Mouse (Mus musculus): ENCODE results near the gene 9630041A04Rik.

Gene 9630041A04Rik

DNA sequence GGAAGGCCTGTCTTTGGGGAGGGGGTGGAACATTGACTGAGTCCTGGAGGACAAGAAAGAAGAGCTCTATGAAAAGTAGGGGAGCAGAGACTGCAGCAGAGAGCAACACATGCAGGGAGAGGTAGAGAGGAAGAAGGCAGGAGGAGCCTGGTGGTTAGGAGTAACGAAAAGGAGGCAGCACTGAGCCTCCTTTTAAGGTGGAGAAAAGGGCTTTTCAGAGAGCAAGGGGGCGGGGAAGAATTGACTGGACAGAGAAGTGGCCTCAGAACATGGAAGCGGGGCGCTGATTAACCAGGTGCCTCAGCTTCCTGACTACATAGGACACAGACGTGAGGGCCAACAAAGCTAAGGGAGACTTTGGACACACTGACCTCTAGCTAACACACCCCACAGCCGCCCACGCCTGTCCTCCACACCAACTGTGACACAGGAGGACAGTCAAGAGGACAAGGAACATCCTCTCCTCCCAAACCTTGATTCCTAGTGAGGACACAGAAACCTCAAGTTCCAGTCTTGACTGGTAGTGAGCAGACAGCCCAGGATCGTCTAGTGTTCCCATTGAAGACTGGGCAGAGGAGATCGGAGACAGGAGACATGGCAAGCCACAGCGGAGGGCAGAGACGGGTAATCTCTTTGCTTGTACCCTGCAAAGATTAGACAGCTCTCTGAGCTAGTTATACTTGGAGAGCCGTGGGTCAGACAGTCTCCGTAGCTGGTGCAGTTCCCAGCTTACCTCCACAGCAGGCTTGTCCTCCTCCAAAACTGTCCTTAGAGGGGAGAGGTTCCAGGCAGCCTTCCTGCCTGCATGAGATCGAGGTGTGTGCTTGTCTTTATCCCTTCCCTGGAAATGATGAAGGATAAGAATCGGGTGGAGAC, at the start of gene 9630041A04Rik:
TSS of gene 9630041A04Rik (plus strand) at position 246 of the 876 bp plus-strand sequence.
- in situ Hi-C loops (cut with MboI, MseI): no loop called here

DNA sequence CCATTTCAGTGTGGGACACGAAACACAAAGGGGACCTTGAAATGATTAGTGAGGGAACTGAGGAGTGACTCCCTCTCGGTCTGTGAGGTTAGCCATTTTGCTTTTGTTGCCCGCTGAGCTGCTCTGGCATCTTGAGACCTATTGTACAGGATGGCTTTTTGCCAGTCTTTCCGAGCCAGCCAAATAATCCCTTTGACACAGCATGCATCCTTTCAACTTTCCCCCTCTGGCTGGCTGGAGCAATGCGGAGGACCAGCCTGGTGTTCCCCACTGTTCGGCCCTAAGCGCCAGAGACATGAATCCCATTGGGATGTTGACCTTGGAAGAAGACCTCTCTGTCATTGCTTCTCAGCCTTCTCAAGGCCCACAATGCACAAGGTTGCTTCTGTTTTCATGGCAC, 37.7 kb upstream of the 9630041A04Rik start:
- in situ Hi-C loops (cut with MboI, MseI): no loop called here

DNA sequence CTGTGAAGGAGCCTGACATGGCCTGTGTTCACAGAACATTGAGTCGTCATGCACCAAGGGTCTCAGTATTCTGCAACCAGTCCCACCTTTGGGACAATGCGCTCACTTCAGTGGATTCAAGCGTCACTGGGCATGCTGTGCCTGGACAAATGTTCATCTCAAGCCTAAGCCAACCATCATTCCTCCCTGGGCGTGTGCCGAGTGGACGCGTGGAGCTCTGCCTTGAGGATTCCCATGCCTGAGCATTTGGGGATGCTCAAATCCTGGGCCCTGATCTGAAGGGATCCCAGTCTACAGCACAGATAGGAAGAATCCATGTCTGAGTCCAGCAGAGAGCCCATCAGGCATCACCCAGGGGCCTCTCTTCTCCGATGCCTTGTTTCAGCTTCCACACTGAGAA, 36.0 kb upstream of the 9630041A04Rik start:
- in situ Hi-C loops (cut with MboI, MseI): no loop called here

GRCm38 (mm10) chr9:101833619-101834018, 28.0 kb upstream of the 9630041A04Rik start:
- in situ Hi-C loops (cut with MboI, MseI): no loop called here

DNA sequence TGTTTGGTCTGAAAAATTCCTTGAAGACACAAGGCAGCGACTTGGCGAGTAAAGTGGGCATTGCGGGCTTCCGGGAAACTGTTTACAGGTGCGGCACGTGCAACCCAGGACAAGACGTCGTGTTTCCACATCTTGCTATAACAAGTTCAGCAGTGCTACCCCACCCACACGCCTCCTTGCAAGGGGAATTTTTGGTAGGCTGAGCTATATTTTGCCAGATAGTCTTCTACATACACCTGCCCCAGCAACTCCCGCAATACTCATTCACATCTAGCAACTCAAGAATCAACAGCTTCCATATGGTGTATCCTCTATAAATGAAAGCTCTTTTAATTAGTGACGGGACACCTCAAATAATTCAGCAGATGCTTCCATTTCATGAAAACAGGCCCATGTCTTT, 20.5 kb upstream of the 9630041A04Rik start:
- in situ Hi-C loops (cut with MboI, MseI): no loop called here

DNA sequence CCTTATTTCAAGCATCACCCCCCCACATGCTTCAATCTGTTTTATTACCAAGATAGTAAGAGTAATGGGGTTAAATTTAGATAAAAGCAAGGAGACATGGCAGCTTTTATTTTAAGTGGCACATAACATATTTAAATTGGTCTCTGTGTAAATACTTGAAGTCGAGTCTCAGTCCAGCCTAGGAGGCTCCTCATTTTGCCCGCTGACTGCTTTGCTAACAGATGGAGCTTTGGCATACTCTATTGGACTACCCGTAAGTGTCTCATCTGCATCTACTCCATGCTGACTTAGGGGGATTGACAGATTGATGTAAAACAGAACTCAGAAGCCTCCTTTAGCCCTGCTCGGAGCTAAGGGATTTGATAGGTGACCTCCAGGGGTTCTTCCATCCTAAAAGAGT, 17.7 kb upstream of the 9630041A04Rik start:
- in situ Hi-C loops (cut with MboI, MseI): no loop called here

- in situ Hi-C loops (cut with MboI, MseI): no loop called here
Observed at GRCm38 (mm10) chr9:101845691-101846090, 15.9 kb upstream of the 9630041A04Rik start.

DNA sequence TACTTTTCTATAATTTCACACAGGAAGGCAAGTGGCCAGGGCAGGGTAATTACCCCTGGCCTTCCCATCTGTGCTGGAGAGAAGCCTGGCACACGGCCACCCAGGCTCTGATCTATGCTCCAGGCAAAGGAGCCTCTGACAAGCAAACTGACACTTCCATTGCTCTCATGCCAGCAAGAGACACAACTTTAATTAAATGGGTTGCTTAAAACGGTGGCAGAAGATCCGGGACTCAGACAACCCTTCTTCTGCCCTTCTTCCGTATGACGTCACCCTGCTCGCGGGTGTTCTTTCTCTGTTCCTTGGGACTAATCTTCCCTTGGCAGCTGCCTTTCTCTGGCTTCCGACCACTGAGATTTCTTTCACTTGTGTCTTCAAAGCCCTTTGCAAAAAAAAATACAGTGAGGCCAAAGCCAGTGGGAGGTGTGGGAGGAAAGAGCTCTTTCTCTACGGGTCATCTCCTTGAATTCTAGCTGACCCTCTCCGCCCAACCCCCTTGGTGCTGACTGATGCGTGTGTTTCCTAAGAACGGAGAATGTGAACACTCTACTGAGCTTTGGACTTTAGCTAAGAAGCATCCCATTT, 932 bp downstream of the 9630041A04Rik start:
- in situ Hi-C loops (cut with MboI, MseI): no loop called here

DNA sequence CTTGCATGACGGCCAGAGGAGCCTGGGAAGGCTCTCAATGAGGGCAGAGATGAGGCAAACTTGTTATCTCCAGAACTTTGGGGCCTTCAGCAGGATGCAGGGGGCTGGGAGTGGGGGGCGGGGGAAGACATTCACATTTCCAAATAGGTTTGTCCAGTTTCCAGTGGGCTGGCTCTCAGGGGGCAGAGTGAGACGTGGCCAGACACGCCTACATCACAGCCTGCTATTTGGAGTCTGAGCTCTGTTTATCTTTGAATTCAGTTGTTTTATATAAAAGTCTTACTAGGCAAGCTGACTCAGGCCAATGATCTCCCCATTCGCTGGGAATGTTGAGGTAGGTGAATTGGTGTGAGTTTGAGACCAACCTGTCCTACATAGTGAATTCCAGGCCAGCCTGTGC, 1.5 kb downstream of the 9630041A04Rik start:
- in situ Hi-C loops (cut with MboI, MseI): no loop called here

DNA sequence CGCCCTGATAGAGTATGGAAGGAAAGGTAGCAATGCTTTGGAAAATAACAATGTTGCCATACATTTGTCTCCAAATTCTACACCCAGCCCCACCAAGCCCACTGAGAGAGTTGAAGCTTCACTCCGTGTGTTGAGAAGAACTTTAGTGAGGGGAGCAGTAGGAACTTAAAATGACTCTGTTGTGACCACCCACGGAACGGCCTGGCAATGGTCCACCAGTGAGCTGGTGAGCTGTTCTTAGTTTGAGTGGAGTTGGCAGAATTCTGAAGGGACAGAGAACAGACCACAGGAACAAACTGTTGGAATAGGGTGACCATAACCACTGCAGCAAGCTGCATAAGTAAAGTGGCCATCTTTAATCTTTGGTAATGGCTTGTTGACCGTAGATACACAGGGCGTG, 7.0 kb downstream of the 9630041A04Rik start:
- in situ Hi-C loops (cut with MboI, MseI): no loop called here

- in situ Hi-C loops (cut with MboI, MseI): no loop called here
Observed at GRCm38 (mm10) chr9:101870034-101870433, 8.4 kb downstream of the 9630041A04Rik start.

GRCm38 (mm10) chr9:101875306-101875705, 13.7 kb downstream of the 9630041A04Rik start:
- in situ Hi-C loops (cut with MboI, MseI): no loop called here

GRCm38 (mm10) chr9:101877109-101877987, 15.7 kb downstream of the 9630041A04Rik start:
- in situ Hi-C loops (cut with MboI, MseI): no loop called here

DNA sequence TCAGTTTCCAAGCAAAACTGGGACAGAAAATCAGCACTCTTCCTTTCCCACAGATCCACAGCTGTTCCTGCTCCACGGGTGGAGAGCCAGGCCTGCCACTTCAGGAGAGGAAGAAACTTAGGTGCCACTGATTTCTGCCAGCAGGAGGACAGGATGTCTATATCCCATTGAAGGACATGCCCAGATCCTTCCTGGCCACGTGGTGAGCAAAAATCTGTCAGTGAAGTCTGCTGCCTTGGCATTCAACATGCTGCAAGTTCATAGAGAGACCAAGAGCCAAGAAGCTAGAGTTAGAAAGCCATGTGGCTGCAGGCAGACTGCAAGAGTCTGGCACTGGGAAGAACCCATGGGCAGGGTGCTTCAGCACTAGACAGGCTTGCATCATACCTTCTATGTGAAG, 21.7 kb downstream of the 9630041A04Rik start:
- in situ Hi-C loops (cut with MboI, MseI): no loop called here

DNA sequence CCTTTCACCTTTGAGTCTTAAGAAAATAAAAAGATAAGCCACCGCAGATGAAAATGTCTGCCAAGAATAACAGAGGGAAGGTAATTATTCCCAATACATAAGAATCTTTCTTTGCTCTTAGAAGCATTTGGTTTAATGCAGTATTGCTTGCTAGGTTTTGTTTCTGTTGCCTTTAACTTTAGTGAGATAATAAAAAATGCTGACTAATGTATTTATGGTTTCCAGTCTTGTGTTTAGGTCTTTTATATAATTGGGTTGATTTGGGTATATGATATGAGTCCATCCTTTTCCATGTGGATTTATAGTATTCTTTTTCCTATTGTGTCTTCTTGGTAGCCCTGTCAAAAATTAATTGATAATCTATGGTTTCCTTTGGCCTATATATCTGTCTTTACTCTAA, 36.2 kb downstream of the 9630041A04Rik start:
- in situ Hi-C loops (cut with MboI, MseI): no loop called here

- in situ Hi-C loops (cut with MboI, MseI): no loop called here
Observed at GRCm38 (mm10) chr9:101903406-101903805, 41.8 kb downstream of the 9630041A04Rik start.

DNA sequence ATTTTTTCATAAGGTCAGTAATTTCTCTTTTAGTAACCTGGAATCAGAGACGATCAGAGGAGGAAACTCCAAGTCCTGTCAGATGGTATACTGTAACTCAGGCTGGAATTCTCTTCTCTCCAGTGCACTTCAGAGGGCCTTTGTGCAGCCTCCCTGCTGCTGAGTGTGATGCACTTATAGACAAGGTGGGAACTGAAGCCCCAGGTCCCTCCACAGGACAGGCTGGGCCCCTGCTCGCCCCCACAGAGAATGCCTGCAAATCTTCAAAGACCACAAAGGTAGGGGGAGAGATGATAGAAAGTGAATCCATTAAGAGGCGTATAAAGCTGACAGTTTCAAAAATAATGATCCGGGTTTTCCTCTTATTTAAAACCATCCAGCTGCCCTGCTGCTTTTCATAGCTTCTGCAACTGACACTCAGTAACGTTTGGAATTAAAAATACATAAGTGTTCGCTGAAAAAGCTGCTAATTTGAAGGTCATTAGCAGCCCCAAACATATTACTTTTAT, 46.2 kb downstream of the 9630041A04Rik start:
- in situ Hi-C loops (cut with MboI, MseI): no loop called here

- in situ Hi-C loops (cut with MboI, MseI): no loop called here
Observed at GRCm38 (mm10) chr9:101908849-101909248, 47.2 kb downstream of the 9630041A04Rik start.

DNA sequence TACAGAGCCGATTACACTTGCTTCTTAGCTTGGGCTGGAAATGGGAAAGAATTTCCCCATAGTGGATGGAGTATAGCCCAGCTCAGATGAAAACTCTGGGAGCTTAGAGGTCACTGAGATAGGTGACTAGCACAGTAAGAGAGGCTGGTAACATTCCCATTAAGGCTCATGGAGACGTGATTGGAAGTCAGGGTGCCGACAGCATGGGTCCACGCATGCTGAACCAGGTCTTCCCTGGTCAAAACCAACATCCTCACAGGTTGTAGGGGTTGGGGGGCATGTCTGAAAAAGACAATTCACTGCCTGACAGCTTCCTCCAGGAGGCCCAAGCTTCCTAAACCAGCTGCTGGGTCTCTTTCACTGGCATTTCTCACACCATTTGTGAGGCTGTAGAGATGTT, 47.9 kb downstream of the 9630041A04Rik start:
- in situ Hi-C loops (cut with MboI, MseI): no loop called here

- in situ Hi-C loops (cut with MboI, MseI): no loop called here
Observed at GRCm38 (mm10) chr9:101911176-101911866, 49.7 kb downstream of the 9630041A04Rik start.

DNA sequence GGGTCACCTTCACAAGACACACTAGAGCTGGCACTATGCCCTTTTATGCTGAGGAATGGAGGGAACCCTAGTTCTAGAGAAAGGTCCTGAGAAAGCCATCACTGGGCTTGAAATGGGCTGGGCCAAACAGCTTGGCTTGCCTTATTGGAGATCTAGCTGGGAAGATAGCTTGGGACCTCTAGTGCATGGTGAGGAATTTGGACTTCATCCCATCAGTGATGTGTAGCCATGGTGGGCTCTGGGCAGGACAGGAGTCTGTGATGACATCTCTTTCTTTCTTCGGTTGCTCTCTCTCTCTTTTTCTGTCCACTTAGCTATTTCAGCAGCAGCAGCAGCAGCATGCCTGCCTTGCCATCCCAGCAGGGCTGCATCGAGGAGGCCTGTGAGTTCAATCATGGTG, 53.4 kb downstream of the 9630041A04Rik start:
- in situ Hi-C loops (cut with MboI, MseI): no loop called here

Measured in T-helper 2 cell (primary cell).